Mouse (Mus musculus) gastrocnemius, postnatal 14 days (tissue): ENCODE data around the gene Tspan7. TPM values are rescaled to one million over a fixed set of nuclear protein-coding genes. Genes with fewer than 3 reads are reported as not detected.

ENCODE experiments used
- DNase-seq: peaks from one replicate; pipeline ENCODE4 v3.0.0; 2021; ENCODE audit warnings: mixed read lengths
- intact Hi-C: fragments of 180-260 bp; cut with DNase I; formaldehyde crosslinking; loops from one replicate; pipeline ENCODE4 v1.15.1; 2025; ENCODE audit warnings: low total_unique reads
- total RNA-seq, 2 experiments: library from RNA; stranded (reverse); gene quantifications; 2 replicates each; pipeline ENCODE4 v1.2.3; 2021

Gene Tspan7
- total RNA-seq, 2 experiments from 2014 or later = 153 to 163 TPM

DNA sequence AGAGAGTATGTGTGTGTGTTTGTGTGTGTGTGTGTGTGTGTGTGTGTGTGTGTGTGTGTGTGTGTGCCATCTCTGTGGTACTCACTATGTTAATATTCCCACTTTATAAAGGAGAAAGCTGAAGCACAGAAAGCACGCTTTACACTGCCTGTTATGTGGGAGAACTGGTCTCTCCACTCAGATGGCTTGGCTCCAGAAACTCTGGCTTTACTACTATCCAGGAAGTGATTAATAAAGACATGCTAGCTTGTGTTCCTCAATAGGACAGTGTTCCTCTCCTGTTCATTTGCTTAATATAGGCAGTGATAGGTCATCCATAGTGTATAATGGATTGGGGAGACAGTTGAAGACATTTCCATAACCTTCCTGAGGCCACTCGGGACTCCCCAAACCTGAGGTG lies 54.1 kb downstream of the Tspan7 start:
- no peak for DNase-seq
- intact Hi-C loops = no loop called here

DNA sequence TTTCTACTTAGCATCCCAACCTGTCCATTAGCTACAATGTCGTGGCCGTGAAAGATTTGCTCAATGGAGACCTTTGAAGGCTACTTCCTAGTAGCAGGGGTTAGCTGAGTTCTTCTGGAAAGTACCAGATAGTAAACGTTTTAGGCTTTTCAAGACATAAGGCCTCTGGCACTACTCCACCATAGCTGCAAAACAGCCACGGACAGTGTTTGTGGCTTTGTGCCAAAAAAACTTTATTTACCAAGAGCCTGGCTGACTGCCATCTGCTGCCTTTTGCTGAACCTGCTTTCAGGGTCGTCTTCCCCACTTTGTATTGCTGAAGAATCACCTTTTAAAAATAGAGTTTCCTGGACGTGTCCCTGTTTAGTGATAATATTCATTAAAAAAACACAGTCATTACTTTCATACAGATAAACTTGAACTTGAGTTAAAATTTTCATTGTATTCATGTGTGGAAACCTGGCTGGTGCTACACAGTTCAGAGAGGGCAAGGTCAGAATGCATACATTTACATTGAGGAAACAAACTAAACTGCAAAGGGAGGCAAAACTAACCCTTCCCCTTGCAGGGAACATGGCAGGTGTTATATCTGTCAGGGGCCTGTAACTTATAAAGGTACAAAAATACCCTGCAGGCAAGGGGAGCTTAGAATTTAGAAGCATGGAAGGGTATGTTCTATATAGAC lies 54.7 kb downstream of the Tspan7 start:
- no peak for DNase-seq
- intact Hi-C loops = no loop called here

DNA sequence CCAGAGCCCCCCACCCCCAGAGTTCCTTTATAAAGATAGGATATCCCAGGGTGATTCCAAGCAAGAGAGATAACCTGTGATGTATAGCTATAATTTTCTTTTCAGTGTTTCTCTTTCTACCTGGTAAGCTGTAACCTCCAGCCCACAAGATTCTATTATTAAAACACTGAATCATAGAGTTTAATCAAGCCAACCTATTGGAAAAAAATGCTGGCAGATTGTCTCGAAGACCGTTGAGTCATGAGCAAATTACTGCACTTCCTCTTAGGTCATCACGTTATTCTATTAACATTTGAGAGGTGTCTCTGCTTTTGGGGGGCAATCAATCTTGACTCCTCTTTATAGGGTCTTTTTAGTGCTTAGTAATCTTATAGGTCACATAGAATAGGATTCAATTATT lies 61.9 kb downstream of the Tspan7 start:
- intact Hi-C loops = no loop called here
- DNase-seq = no peak

DNA sequence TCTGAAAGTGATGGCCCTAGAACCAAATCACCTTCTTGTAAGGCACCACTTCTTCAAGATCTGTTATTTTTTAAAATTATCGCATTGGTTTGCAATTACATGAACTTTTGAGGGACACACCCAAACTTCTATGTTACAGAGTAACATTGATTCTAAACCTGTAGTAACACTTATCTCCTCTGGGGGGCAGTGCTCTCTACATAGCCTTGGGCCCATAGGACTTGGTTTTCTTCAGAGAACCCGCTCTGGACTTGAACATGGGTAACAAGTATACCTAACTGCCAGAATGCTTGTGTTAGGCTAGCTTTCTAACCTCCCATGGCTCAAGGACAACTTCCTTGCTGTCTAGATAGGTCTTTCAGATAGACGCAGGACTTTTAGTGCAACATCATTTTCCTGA lies 64.8 kb downstream of the Tspan7 start:
- DNase-seq = no peak
- intact Hi-C loops = no loop called here

DNA sequence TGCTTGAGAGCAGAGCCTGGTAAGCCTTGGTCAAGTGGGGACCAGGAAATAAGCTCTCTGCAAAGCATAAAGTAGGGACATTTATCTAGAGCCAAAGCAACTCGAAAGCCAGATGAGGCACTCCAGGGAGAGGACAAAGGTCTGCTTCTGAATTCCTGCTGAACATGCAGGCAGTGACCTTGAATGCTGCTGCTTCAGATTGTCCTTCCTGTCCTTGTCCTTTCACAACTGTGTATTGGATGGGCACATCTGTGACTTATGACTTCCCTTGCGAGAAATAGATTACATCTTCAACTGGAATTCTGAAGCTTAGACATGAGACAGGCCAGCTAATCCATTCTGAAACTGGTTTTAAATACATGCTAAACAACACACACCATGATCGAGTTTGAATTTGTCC lies 71.9 kb downstream of the Tspan7 start:
- intact Hi-C loops = no loop called here

DNA sequence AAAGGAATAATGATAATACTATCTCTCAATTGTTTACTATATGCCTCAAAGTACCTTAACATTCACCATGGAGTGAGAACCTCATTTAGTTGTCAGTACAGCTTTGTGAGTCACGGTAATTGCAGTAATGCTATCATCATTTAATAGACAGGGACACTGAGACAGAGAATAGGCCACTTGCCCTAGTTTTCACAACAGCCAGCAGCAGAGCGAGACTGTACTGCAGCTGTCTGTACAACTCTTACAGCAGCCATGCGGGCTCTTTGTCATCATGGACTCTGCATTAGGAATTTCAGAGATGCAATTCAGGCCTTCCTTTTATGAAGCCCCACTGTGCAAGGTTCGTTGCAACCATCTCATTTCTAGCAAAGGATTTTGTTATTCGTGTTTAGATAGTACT lies 72.6 kb downstream of the Tspan7 start:
- intact Hi-C loops = no loop called here
- no peak for DNase-seq

More for the DNA sequence above, 71.9 kb downstream of the Tspan7 start:
- no peak for DNase-seq

DNA sequence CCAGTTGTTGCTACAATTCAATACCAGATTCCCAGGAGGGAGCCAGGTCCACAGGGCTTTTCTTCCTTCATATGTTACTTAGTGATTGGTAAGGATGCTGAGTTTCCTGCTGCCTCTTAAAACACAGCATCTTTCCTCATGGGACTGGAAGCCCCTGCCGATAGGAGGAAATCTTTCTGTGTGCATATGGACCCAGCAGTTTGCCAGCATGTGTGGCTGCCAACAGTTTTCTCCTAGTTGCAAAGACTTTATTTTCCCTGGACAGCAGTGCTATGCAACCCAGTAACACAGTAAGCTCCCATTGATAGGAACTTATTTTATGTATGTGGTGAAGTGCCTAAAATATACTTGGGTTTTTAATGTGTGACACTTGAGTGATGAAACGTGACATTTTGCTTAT lies 73.7 kb downstream of the Tspan7 start:
- intact Hi-C loops = no loop called here
- DNase-seq = no peak

DNA sequence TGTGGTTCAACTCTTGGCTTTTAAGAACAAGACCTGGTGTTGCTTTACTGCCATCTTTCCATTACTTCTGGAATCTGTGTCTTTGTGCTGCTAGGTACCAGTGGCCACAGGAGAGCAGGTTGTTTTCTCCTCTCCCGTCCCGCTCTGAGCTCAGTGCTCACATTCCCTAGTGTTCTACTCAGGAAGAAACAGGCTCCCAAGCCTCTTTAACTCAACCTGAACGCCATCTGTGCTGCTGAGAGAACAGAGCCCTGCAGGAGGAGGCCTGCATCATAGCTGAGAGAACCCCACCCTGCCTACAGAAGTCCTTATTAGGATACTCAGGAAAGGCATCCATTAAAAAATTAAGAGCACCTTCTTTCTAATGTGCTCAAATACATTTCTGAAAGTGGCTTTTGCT lies 80.9 kb downstream of the Tspan7 start:
- no peak for DNase-seq
- intact Hi-C loops = no loop called here

DNA sequence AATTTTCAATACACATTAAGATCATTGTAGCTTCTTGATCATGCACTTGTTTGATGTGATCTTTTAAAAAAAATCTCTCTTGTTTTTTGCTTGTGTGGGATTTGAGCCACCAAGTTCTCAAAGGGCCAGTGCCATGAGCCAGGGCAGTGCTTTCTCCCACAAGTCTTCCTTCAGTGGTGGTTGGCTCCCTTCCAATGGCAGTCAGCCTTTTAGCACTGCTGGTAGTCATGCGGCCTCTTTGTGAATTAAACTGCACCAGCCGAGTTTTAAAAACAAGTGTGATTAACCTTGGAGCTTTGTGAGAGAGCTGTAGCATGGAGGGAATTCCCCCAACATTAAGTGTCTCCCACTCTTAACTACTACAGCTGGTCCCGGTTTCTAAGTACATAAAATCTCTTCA lies 89.6 kb downstream of the Tspan7 start:
- DNase-seq = peak; percentile 26
- intact Hi-C loops = no loop called here

DNA sequence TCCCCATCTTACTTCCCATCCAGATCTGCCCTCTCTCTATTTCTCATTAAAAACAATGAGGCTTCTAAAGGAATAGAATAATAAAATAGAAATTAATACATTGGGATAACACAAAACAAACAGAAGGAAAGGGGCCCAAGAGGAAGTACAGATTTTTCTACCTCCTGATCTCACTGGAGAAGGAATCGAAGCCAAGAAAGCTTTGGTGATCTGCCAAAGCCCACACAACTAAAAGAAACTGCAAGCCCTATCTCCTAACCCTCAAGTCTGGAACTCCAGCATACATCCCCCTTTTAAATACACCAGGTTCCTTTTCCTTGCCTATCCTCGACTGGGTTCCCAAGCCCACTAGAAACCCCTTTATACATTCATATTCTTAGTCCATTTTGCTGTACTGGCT lies 90.4 kb downstream of the Tspan7 start:
- intact Hi-C loops = no loop called here
- DNase-seq = no peak

DNA sequence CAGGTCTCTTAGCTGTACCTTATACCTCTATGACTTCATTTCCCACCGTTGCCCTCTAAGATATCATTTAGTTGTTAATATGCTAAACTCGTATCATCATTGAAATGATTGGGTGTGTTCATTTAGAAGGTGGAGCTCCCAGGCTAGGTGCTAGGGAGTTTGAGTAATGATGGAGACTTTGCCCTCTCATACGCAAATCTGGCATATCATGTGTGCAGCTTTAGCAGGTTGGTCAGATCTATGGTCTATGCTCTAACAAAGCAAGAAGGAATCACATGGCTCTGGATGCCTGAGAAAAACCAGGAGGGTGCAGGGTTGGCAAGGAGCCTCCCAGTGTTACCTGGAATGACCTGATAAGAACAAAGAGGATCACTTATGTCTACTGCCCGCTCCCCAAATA lies 91.4 kb downstream of the Tspan7 start:
- no peak for DNase-seq
- intact Hi-C loops = no loop called here

DNA sequence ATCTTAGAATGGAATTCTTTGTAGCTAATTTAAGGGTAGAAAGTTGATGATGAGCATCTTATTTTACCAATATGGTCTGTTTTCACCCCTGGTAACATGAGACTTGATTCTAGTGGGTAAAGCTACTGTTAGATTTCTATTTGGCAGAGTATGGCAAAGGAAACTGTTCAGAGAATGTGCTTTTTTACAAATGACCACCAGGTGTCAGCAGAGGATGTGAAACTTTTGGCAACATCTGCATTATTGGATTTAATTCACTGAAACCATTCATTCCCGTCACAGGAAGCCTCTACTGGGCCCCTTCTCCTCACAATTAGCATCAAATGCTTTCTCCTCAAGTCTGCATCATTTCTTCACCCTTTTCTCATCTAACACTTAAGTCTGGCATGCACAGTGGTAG lies 92.4 kb downstream of the Tspan7 start:
- DNase-seq = no peak
- intact Hi-C loops = no loop called here

DNA sequence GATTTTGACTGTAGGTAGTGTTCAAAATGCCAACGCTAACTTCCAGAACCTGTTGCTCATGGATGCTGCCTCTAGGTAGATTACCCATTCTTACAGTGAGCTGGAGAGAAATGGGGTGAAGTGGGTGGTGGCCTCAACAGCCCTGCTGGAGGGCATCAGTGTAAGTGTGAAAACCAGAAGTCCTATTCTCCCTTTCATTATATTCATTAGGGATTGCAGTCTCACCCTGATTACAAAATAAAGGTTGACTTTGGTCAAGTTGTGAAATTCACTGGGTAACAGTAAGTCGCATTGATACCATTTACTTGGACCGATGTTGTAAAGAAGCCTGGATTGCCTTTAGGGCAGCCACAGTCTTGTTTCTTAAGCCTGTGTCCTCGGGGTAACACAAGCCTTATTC lies 97.8 kb downstream of the Tspan7 start:
- intact Hi-C loops = no loop called here
- DNase-seq = no peak

DNA sequence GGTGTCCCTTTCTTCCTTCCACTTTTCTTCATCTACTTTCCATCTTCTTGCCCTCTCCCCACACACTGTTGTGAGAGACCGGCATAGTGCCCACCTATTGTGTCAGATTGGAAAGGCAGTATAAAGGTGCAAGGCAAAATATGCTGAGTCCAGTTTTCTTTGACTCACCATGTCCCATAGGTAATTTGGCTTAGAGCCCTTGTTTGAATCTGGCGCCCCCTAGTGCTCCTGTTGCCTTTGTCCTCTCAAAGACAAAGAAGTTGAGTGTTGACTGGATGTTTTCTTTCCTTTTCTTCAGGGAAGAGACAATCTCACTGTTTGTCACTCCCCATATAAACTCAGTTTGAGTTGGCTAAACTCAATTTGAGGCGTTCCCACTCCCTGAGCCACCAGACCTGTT lies 107.3 kb downstream of the Tspan7 start:
- no peak for DNase-seq
- intact Hi-C loops = no loop called here

DNA sequence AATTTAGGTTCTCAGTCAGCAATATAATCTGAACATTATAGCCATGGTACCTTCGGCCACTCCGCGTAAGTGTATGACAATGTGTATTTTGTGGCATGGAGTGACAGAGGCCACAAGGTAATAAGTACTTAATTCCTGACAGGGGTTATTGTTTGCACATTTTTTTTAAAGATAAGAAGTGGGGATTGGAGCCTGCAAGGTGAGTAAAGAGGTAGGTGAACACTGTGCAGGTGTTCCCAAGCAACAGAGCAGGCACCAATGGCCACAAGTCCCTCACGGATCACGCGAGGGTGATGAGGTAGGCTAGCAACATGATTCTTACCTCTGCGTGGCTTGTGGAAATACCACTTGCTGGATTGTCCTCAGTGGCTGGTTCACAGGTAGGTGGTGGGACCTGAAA lies 108.6 kb downstream of the Tspan7 start:
- DNase-seq = no peak
- intact Hi-C loops = no loop called here

DNA sequence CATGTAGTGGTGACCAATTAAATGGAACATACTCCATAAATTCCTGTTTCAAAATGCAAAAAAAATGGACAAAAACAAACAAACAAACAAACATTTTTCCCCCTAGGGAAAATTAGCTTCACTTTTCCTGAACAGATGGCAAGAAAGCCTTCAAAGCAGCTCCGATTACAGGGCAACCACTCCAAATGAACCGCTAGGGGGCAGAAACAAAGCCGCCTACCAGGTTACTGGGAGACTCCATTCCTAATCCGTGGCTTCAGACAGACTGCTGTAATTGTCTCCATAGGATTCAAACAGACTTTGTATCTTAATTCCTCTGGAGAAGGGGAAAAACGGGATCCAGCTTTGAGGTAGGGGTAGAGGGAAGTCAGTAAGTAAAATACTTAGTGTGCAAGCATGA lies 132.2 kb downstream of the Tspan7 start:
- DNase-seq = no peak
- intact Hi-C loops = no loop called here

DNA sequence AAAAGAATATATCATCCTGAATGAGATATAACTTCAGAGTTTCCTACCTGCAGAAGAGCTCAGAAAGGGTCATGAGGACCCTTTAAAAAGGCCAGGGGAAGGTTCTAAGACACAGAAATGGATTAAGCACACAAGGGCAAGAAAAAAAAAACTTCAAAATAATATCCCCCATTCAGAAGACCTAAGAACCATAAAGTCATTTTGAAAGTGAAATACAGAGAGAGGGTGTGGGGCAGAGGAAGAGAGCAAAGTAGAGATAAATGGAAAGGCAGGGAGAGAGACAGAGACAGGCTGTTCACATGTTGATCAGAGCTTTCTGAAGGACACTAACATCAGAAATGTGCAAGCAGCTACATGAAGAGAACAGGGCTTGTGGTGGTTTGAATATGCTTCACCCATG lies 156.1 kb downstream of the Tspan7 start:
- intact Hi-C loops = no loop called here
- no peak for DNase-seq

Other genes with a start within 250 kb of the Tspan7 start
- not detected for gene Otc, start 232.9 kb upstream of the Tspan7 start, total RNA-seq
- 1 to 10 TPM; 8.1 to 9.3 TPM for gene Mid1ip1, start 229.9 kb downstream of the Tspan7 start, total RNA-seq